Mouse (Mus musculus) lung, embryonic 15.5 days (tissue): ENCODE measurements around the gene Slc4a8. TPM values are rescaled to one million over a fixed set of nuclear protein-coding genes. Genes with fewer than 3 reads are reported as not detected.

ENCODE experiments used
- ATAC-seq: fragments of 200-750 bp; cut with Nextera tagmentation; 2 replicates; pipeline ENCODE4 v1.8.0; 2017; ENCODE audit warnings: moderate number of reproducible peaks, borderline replicate concordance; ENCODE audit not compliant: low FRiP score, low TSS enrichment; ENCODE audit errors: extremely low read depth
- H3K27ac ChIP-seq: fragments of 300-500 bp; sonication (generic); 2 replicates; pipeline ENCODE4 v1.5.1; 2015; ENCODE audit warnings: moderate library complexity, mild to moderate bottlenecking, inconsistent platforms
- H3K27me3 ChIP-seq: fragments of 300-500 bp; sonication (generic); 2 replicates; pipeline ENCODE4 v1.6.1; 2015; ENCODE audit warnings: inconsistent platforms
- H3K36me3 ChIP-seq: fragments of 300-500 bp; sonication (generic); 2 replicates; pipeline ENCODE4 v1.6.1; 2015; ENCODE audit warnings: inconsistent platforms
- H3K4me1 ChIP-seq: fragments of 300-500 bp; sonication (generic); 2 replicates; pipeline ENCODE4 v1.6.1; 2015; ENCODE audit warnings: inconsistent platforms
- H3K4me2 ChIP-seq: fragments of 300-500 bp; sonication (generic); 2 replicates; pipeline ENCODE4 v1.6.1; 2015; ENCODE audit warnings: inconsistent platforms, mild to moderate bottlenecking, moderate library complexity
- H3K4me3 ChIP-seq: fragments of 300-500 bp; sonication (generic); 2 replicates; pipeline ENCODE4 v1.5.1; 2015; ENCODE audit warnings: mild to moderate bottlenecking, inconsistent platforms
- H3K9ac ChIP-seq: fragments of 300-500 bp; sonication (generic); 2 replicates; pipeline ENCODE4 v1.6.1; 2015; ENCODE audit warnings: inconsistent platforms
- H3K9me3 ChIP-seq: fragments of 300-500 bp; sonication (generic); 2 replicates; pipeline ENCODE4 v1.6.1; 2016; ENCODE audit warnings: inconsistent platforms
- WGBS: fragments of 180-500 bp; shearing (Covaris S2); methylation state at CpG from one replicate; pipeline ENCODE4 v1.1.7; 2015; 5-methylcytosine and 5-hydroxymethylcytosine counted together
- polyA plus RNA-seq: library from polyadenylated mRNA; unstranded; fragments of >200 nt; fragmentation: Nextera tagmentation; extraction: Ambion mirVana; gene quantifications from 2 replicates; pipeline ENCODE4 v1.2.1, GENCODE M21; 2015

The Slc4a8 gene
- polyA plus RNA-seq, 1 experiment from 2014 or later: 2.0 TPM

DNA sequence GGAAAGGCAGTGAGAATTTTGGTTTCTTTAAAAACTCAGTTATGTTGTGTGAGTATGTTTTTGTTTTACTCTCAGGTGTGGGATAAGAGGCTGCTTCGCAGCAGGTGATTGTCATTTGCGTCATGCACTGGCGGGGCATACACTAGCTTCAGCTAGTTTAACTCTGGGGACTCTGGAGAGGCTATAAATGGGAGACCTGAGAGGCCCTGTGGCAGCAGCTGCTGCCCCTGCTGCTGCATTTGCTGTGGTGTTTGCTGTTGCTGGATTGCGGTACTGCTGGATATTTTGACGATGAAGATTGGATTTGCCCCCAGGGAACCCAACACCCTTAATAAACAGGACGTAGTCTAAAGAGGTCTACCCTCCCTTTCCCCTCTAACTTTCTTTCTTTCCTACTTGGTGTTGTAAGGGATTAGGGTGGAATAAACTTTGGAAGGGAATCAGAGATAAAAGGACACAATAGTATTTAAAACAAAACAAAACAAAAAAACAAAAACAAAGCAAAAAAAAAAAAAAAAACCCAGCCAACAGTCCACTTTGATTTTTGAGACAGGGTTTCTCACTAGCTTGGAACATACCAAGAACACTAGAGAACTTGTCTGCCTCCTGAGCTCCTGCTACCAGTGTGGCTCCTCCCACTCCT, 14.9 kb upstream of the Slc4a8 start:
- no peaks in the 10 kb centered on the region for H3K9me3 ChIP-seq
- H3K4me3 ChIP-seq: peak overlapping the region; percentile 27
- peaks cover 25% of the 10 kb centered on the region for H3K27me3 ChIP-seq
- WGBS: 27% methylated on average over 6 of the region's 6 CpGs
- ATAC-seq: no peak
- no peaks in the 10 kb centered on the region for H3K36me3 ChIP-seq
- peak overlapping the region; percentile 52 for H3K4me2 ChIP-seq
- H3K27ac ChIP-seq: no peak overlapping the region
- peaks cover 8% of the 10 kb centered on the region for H3K4me1 ChIP-seq
- H3K9ac ChIP-seq: no peak overlapping the region

- ATAC-seq: peak; percentile 93; the same call in 1 of the 2 replicates
- peaks cover 31% of the 10 kb centered on the region for H3K27me3 ChIP-seq
These were observed 14.2 kb upstream of the Slc4a8 start for GRCm38 (mm10) chr15:100747121-100747963.

GRCm38 (mm10) chr15:100748584-100748983, 13.0 kb upstream of the Slc4a8 start:
- no peak overlapping the region for H3K27ac ChIP-seq
- H3K36me3 ChIP-seq: no peaks in the 10 kb centered on the region
- H3K9me3 ChIP-seq: no peaks in the 10 kb centered on the region
- H3K4me3 ChIP-seq: no peak overlapping the region
- H3K4me2 ChIP-seq: no peak overlapping the region
- peaks cover 8% of the 10 kb centered on the region for H3K4me1 ChIP-seq
- no peak for ATAC-seq
- H3K9ac ChIP-seq: no peak overlapping the region
- H3K27me3 ChIP-seq: peaks cover 43% of the 10 kb centered on the region
- WGBS: 78% methylated on average over 3 of the region's 3 CpGs

More at GRCm38 (mm10) chr15:100747121-100747963, 14.2 kb upstream of the Slc4a8 start:
- peak overlapping the region; percentile 52 for H3K4me2 ChIP-seq
- H3K9me3 ChIP-seq: no peaks in the 10 kb centered on the region
- H3K36me3 ChIP-seq: no peaks in the 10 kb centered on the region
- peaks cover 8% of the 10 kb centered on the region for H3K4me1 ChIP-seq
- no peak overlapping the region for H3K27ac ChIP-seq
- WGBS: 1% methylated on average over 27 of the region's 27 CpGs
- H3K4me3 ChIP-seq: peak overlapping the region; percentile 27
- no peak overlapping the region for H3K9ac ChIP-seq

DNA sequence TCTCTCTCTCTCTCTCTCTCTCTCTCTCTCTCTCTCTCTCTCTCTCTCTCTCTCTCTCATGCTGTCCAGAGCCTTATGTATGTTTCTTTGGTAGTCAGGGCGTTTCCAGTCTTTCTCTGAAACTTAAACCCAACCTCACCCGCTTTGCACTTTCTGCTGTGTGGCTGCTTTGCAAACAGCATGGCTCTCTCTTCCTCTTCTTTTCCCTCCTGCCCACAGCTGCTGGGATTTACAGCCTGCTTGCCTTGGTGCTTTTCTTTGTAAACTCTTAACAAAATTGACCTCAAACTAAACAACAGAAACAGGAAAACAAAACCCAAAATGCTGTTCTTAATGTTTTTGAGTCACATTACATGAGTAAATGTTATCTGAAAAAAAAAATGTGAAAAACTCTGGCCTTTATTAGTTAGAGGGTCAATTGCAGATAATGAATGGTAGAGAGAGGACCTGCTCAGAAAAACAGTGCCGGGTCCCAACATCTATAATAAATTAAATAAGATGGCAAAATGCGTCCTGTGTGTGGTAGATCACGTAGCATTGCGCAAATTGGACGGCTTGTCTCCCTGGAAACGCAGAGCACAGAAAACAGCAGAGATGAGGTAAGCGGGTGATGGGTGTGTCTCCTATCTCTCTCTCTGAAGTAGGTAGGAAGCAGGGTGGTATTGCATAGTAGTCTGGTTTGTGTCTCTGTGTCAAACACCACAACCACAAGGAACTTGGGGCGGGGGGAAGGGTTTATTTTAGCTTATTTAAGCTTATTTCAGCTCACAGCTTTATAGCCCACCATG, 11.6 kb upstream of the Slc4a8 start:
- Histone ChIP-seq H3K9ac (no peak overlapping the region), H3K36me3 (no peaks in the 10 kb centered on the region), H3K27ac (no peak overlapping the region), H3K4me3 (no peak overlapping the region), H3K4me2 (no peak overlapping the region), H3K9me3 (no peaks in the 10 kb centered on the region), H3K4me1 (peaks cover 8% of the 10 kb centered on the region), H3K27me3 (peaks cover 50% of the 10 kb centered on the region)
- 74% methylated on average over 10 of the region's 10 CpGs for WGBS
- no peak for ATAC-seq

DNA sequence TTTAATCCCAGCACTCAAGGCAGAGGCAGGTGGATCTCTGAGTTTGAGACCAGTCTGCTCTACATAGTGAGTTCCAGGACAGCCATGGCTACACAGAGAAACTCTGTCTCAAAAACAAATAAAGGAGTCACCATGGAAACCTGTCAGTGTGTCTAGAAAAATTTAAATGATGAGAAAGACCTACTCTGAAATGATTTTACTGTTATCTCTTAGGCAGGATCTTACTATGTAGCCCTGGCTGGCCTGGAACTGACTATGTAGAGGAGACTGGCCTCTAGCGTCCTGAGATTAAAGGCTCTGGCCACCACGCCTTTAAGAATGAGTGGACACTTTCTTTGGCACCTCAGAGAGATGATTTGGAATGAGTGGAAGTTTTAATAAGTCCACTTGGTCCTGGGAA, 9.1 kb upstream of the Slc4a8 start:
- no peak for ATAC-seq
- Histone ChIP-seq H3K27ac (no peak overlapping the region), H3K4me2 (no peak overlapping the region), H3K9ac (no peak overlapping the region), H3K4me3 (no peak overlapping the region), H3K4me1 (peaks cover 8% of the 10 kb centered on the region), H3K9me3 (no peaks in the 10 kb centered on the region), H3K36me3 (no peaks in the 10 kb centered on the region), H3K27me3 (peaks cover 54% of the 10 kb centered on the region)
- WGBS: 68% methylated on average over 2 of the region's 2 CpGs

DNA sequence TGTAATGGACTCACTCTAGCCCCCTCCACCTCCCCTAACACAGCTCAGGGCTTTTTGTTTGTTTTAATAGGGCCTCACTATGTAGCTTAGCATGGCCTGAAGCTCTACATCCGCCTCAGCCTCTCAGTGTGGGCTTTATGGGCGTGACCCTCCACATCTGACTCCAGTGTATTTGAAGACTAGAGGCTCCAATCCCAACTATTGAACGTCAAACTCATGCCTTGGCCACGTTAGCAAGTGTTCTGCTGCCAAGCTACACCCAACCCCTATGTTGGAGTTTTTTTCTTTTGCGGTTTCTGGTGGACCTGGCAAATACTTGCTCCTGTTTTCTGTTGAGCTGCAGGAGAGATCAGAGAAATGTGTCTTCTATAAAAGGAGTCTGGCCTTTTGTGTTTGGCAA, 8.5 kb upstream of the Slc4a8 start:
- H3K4me1 ChIP-seq: peaks cover 4% of the 10 kb centered on the region; the same call in 1 of the 2 replicates
- no peak overlapping the region for H3K27ac ChIP-seq
- no peak for ATAC-seq
- WGBS: 43% methylated on average over 5 of the region's 5 CpGs
- no peaks in the 10 kb centered on the region for H3K9me3 ChIP-seq
- no peak overlapping the region for H3K4me3 ChIP-seq
- no peak overlapping the region for H3K9ac ChIP-seq
- H3K27me3 ChIP-seq: peaks cover 54% of the 10 kb centered on the region
- H3K36me3 ChIP-seq: no peaks in the 10 kb centered on the region
- H3K4me2 ChIP-seq: no peak overlapping the region

DNA sequence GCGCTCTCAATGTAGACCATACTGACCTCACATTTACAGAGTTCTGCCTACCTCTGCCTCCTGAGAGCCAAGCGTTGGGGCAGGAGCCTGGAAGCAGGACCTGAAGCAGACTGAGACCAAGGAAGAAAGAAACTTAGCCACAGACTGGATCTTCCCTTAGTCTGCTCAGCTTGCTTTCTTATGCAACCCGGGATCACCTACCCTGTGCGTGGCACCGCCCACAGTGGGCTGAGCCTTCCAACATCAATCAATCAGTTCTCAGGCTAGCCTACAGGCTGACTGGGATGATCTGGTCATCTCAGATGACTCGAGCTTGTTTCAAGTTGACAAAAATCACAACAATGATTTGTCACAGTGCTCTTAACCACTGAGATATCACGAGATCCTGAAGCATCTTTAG, 7.5 kb upstream of the Slc4a8 start:
- H3K27me3 ChIP-seq: peaks cover 45% of the 10 kb centered on the region
- 40% methylated on average over 7 of the region's 7 CpGs for WGBS
- no peak for ATAC-seq

GRCm38 (mm10) chr15:100754805-100755497, 6.6 kb upstream of the Slc4a8 start:
- no peak for ATAC-seq
- no peaks in the 10 kb centered on the region for H3K9me3 ChIP-seq
- peak overlapping the region; percentile 54; the same call in 1 of the 2 replicates for H3K27ac ChIP-seq
- no peaks in the 10 kb centered on the region for H3K36me3 ChIP-seq
- no peak overlapping the region for H3K4me3 ChIP-seq
- WGBS: 7% methylated on average over 11 of the region's 11 CpGs
- no peak overlapping the region for H3K9ac ChIP-seq
- H3K4me1 ChIP-seq: peaks cover 4% of the 10 kb centered on the region; the same call in 1 of the 2 replicates
- peaks cover 38% of the 10 kb centered on the region for H3K27me3 ChIP-seq
- peak overlapping the region; percentile 32 for H3K4me2 ChIP-seq

More for the DNA sequence above, 7.5 kb upstream of the Slc4a8 start:
- no peaks in the 10 kb centered on the region for H3K9me3 ChIP-seq
- H3K27ac ChIP-seq: no peak overlapping the region
- H3K4me1 ChIP-seq: peaks cover 4% of the 10 kb centered on the region; the same call in 1 of the 2 replicates
- H3K36me3 ChIP-seq: no peaks in the 10 kb centered on the region
- no peak overlapping the region for H3K4me3 ChIP-seq
- no peak overlapping the region for H3K4me2 ChIP-seq
- H3K9ac ChIP-seq: no peak overlapping the region

- peak overlapping the region; percentile 32 for H3K4me2 ChIP-seq
- H3K4me1 ChIP-seq: peaks cover 4% of the 10 kb centered on the region; the same call in 1 of the 2 replicates
- 41% methylated on average over 7 of the region's 8 CpGs for WGBS
- H3K27ac ChIP-seq: peak overlapping the region; percentile 54; the same call in 1 of the 2 replicates
- no peak for ATAC-seq
- peaks cover 35% of the 10 kb centered on the region for H3K27me3 ChIP-seq
- no peak overlapping the region for H3K4me3 ChIP-seq
- no peaks in the 10 kb centered on the region for H3K9me3 ChIP-seq
- no peaks in the 10 kb centered on the region for H3K36me3 ChIP-seq
- no peak overlapping the region for H3K9ac ChIP-seq
These were observed 6.1 kb upstream of the Slc4a8 start for GRCm38 (mm10) chr15:100755498-100755859.

DNA sequence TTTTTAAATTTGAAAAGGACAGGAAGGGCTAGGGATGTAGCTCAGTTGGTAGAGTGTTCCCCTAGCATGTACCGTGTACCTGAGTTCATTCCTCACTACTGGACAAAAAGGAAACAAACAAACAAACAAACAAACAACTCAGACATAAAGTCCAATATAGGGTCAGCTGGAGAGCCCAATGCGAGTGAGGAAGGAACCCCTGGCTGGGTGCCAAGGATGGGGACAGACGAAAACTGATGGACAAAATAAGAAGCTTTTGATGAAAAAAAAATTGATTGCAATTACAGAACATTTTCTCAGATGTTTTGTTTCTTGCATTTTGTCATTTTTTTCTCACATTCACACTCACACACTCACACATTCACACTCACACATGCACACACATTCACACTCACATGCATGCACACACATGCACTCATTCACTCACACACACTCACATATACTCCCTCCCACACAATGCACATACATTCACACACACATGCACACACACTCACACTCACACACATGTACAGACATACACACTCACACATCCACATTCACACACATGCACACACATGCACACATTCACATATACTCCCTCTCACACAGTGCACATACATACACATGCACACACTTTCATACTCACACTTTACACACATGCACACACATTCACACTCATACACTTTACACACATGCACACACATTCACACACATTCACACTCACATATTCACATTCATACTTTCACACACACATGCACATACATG, 5.5 kb upstream of the Slc4a8 start:
- no peak for ATAC-seq
- Histone ChIP-seq H3K4me3 (no peak overlapping the region), H3K9ac (no peak overlapping the region), H3K27me3 (peaks cover 35% of the 10 kb centered on the region), H3K27ac (no peak overlapping the region), H3K4me2 (no peak overlapping the region), H3K9me3 (no peaks in the 10 kb centered on the region), H3K4me1 (peaks cover 4% of the 10 kb centered on the region; the same call in 1 of the 2 replicates), H3K36me3 (no peaks in the 10 kb centered on the region)
- 42% methylated on average over 3 of the region's 3 CpGs for WGBS
